Mouse (Mus musculus): ENCODE results near the gene Tnrc6b.

DNA sequence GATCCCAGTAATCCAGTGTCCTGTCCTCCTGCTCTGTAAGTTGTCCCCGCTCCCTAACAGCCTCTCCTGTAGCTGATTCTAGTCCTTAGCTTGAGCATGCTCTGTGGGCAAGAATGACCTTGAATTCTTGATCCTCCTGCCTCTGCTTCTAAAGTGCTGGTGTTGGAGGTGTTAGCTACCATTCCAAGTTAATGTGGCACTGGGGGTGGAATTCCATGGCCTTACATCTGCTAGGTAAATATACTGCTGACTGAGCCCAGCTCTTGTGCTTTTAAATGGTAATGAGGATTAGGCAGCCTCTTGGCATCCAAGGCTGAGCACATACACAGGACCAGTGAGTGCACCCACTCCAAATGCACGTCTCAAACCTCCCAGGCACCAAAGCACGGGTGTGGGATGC lies 243.7 kb downstream of the Tnrc6b start:
- TF ChIP-seq CTCF (IDR thresholded peaks at IDR 0.05; ENCODE audit: control insufficient read depth, insufficient read depth, insufficient read length) (no peak), USF1 (IDR thresholded peaks at IDR 0.05; ENCODE audit: low read depth) (no peak), MYOG (IDR thresholded peaks at IDR 0.05; ENCODE audit: control insufficient read depth, extremely low read depth, insufficient read length) (no peak)
